In genomic region chr10:62601833-62602176, GRCm38 (mm10) we compare ENCODE assay signal across 7 mouse cellular contexts. TPM values are rescaled to one million over a fixed set of nuclear protein-coding genes. Genes with fewer than 3 reads are reported as not detected.
A peak's percentile ranks its signal among the peaks of the same experiment; 100 is the strongest.
DNase-seq lines count a peak whose midpoint lies in the region; ATAC-seq lines count a peak whose summit lies in the region.

No protein-coding gene starts in this region.

- no peaks in the 10 kb centered on the region for H3K27me3 ChIP-seq in neural tube, embryonic 11.5 days (ENCODE audit: control insufficient read depth, insufficient read depth, low read length)
- H3K27me3 ChIP-seq in forebrain, embryonic 11.5 days (ENCODE audit: control insufficient read depth, insufficient read depth, low read length): no peaks in the 10 kb centered on the region
- H3K27me3 ChIP-seq in liver, embryonic 11.5 days (replicated peaks; ENCODE audit: control insufficient read depth, insufficient read depth, low read length): no peaks in the 10 kb centered on the region
- no peaks in the 10 kb centered on the region for H3K27me3 ChIP-seq in stomach, embryonic 16.5 days (ENCODE audit: control insufficient read depth, insufficient read depth, low read length)

- no peaks in the 10 kb centered on the region for H3K9me3 ChIP-seq in neural tube, embryonic 11.5 days (ENCODE audit: control insufficient read depth, low read length)
- H3K9me3 ChIP-seq in forebrain, embryonic 11.5 days (ENCODE audit: control insufficient read depth, low read length): no peaks in the 10 kb centered on the region
- H3K9me3 ChIP-seq in liver, embryonic 11.5 days (ENCODE audit: control insufficient read depth, low read length): no peaks in the 10 kb centered on the region
- H3K9me3 ChIP-seq in stomach, embryonic 16.5 days (replicated peaks; ENCODE audit: control insufficient read depth, low read length): no peaks in the 10 kb centered on the region

- H3K4me1 ChIP-seq in neural tube, embryonic 11.5 days (ENCODE audit: control insufficient read depth, insufficient read depth, low read length): 0 out of 2 replicates have a peak, but pooled peaks cover 5% of the 10 kb centered on the region
- H3K4me1 ChIP-seq in forebrain, embryonic 11.5 days (replicated peaks; ENCODE audit: control insufficient read depth, insufficient read depth, low read length): 0 out of 2 replicates have a peak, but pooled peaks cover 5% of the 10 kb centered on the region
- peaks cover 4% of the 10 kb centered on the region for H3K4me1 ChIP-seq in liver, embryonic 11.5 days (replicated peaks; ENCODE audit: control insufficient read depth, insufficient read depth, low read length)
- H3K4me1 ChIP-seq in stomach, embryonic 16.5 days (ENCODE audit: control insufficient read depth, insufficient read depth, low read length): 0 out of 2 replicates have a peak, but pooled peaks cover 11% of the 10 kb centered on the region

- WGBS in neural tube, embryonic 11.5 days: under 1% methylated on average over 23 of the region's 23 CpGs
- WGBS in forebrain, embryonic 11.5 days: 0% methylated on average over 23 of the region's 23 CpGs
- under 1% methylated on average over 23 of the region's 23 CpGs for WGBS in liver, embryonic 11.5 days
- WGBS in stomach, embryonic 16.5 days: under 1% methylated on average over 23 of the region's 23 CpGs

- no peak overlapping the region for H3K27ac ChIP-seq in neural tube, embryonic 11.5 days (ENCODE audit: low read depth, low read length)
- H3K27ac ChIP-seq in forebrain, embryonic 11.5 days (ENCODE audit: low read depth, low read length): 0 out of 2 replicates have a peak overlapping the region, but pooled peaks have one; percentile 41
- H3K27ac ChIP-seq in liver, embryonic 11.5 days (ENCODE audit: low read depth, low read length): peak overlapping the region; percentile 54; the same call in 1 of the 2 replicates
- H3K27ac ChIP-seq in stomach, embryonic 16.5 days (ENCODE audit: low read length): peak overlapping the region; percentile 77

- H3K9ac ChIP-seq in neural tube, embryonic 11.5 days (ENCODE audit: low read length): peak overlapping the region; percentile 71
- H3K9ac ChIP-seq in forebrain, embryonic 11.5 days (ENCODE audit: low read length): peak overlapping the region; percentile 80
- H3K9ac ChIP-seq in liver, embryonic 11.5 days (ENCODE audit: low read depth, low read length): peak overlapping the region; percentile 88
- peak overlapping the region; percentile 89 for H3K9ac ChIP-seq in stomach, embryonic 16.5 days (ENCODE audit: low read length)

- peak overlapping the region; percentile 88 for H3K4me2 ChIP-seq in neural tube, embryonic 11.5 days (ENCODE audit: low read depth)
- peak overlapping the region; percentile 97 for H3K4me2 ChIP-seq in forebrain, embryonic 11.5 days (ENCODE audit: low read depth, low read length, severe bottlenecking)
- peak overlapping the region; percentile 89 for H3K4me2 ChIP-seq in liver, embryonic 11.5 days
- peak overlapping the region; percentile 95 for H3K4me2 ChIP-seq in stomach, embryonic 16.5 days (ENCODE audit: low read depth, low read length)

- no peak for DNase-seq in neural tube, embryonic 11.5 days (ENCODE audit: low spot score)
- DNase-seq in neural tube, embryonic 10.5 days (ENCODE audit: extremely low spot score, low spot score): no peak
- DNase-seq in forebrain, embryonic 11.5 days (ENCODE audit: low spot score): no peak
- no peak for DNase-seq in liver, embryonic 11.5 days (ENCODE audit: low spot score)
- DNase-seq in natural killer cell, adult 2 months (ENCODE audit: low spot score in 2 of 2): no peak
- DNase-seq in layer of hippocampus, postnatal 10 days (ENCODE audit: low spot score in 2 of 2): no peak

- 0 out of 2 replicates have a peak, but pooled peaks cover 6% of the 10 kb centered on the region for H3K36me3 ChIP-seq in neural tube, embryonic 11.5 days (ENCODE audit: control insufficient read depth, insufficient read depth, low read length)
- peaks cover 2% of the 10 kb centered on the region; the same call in 1 of the 2 replicates for H3K36me3 ChIP-seq in forebrain, embryonic 11.5 days (ENCODE audit: control insufficient read depth, insufficient read depth, low read length)
- peaks cover 15% of the 10 kb centered on the region; the same call in 1 of the 2 replicates for H3K36me3 ChIP-seq in liver, embryonic 11.5 days (ENCODE audit: control insufficient read depth, insufficient read depth, low read length)
- no peaks in the 10 kb centered on the region for H3K36me3 ChIP-seq in stomach, embryonic 16.5 days (ENCODE audit: control insufficient read depth, insufficient read depth, low read length)

- peak; percentile 85 for ATAC-seq in neural tube, embryonic 11.5 days (ENCODE audit: insufficient read depth, low FRiP score, low TSS enrichment)
- peak; percentile 82 for ATAC-seq in forebrain, embryonic 11.5 days (replicated peaks; ENCODE audit: low FRiP score)
- ATAC-seq in liver, embryonic 11.5 days (replicated peaks; ENCODE audit: low FRiP score): peak; percentile 71
- ATAC-seq in stomach, embryonic 16.5 days (ENCODE audit: insufficient read depth, low FRiP score): peak; percentile 74; the same call in 1 of the 2 replicates

- peak overlapping the region; percentile 70 for H3K4me3 ChIP-seq in neural tube, embryonic 11.5 days (ENCODE audit: low read depth, low read length)
- H3K4me3 ChIP-seq in forebrain, embryonic 11.5 days (ENCODE audit: low read depth, low read length): peak overlapping the region; percentile 90
- peak overlapping the region; percentile 89 for H3K4me3 ChIP-seq in liver, embryonic 11.5 days (ENCODE audit: low read depth, low read length)
- H3K4me3 ChIP-seq in stomach, embryonic 16.5 days (replicated peaks; ENCODE audit: low read length): peak overlapping the region; percentile 94

RNA-seq across cellular contexts. Expression of gene Ddx21, which starts 0.3 kb away (rescaled TPM):
- 35.8 and 36.9 TPM in 2 replicates for polyA plus RNA-seq in neural tube, embryonic 11.5 days (2014; fragmentation: Nextera tagmentation; extraction: Ambion mirVana)
- 41.1 and 41.2 TPM in 2 replicates for polyA plus RNA-seq in forebrain, embryonic 11.5 days (2014; fragmentation: Nextera tagmentation; extraction: Ambion mirVana)
- polyA plus RNA-seq in liver, embryonic 11.5 days (2014; fragmentation: Nextera tagmentation; extraction: Ambion mirVana): 72.8 and 74.4 TPM in 2 replicates
- 20.0 and 21.1 TPM in 2 replicates for polyA plus RNA-seq in stomach, embryonic 16.5 days (2015; fragmentation: Nextera tagmentation; extraction: Ambion mirVana)
- 10 to 100 TPM; 34.9 to 35.0 TPM for total RNA-seq in layer of hippocampus, postnatal 10 days (2021)

RNA-seq across cellular contexts. Expression of gene Kif1bp, which starts 23.5 kb away (rescaled TPM):
- 62.3 and 62.5 TPM in 2 replicates for polyA plus RNA-seq in neural tube, embryonic 11.5 days (2014; fragmentation: Nextera tagmentation; extraction: Ambion mirVana)
- 50.5 and 57.9 TPM in 2 replicates for polyA plus RNA-seq in forebrain, embryonic 11.5 days (2014; fragmentation: Nextera tagmentation; extraction: Ambion mirVana)
- 28.1 and 28.3 TPM in 2 replicates for polyA plus RNA-seq in liver, embryonic 11.5 days (2014; fragmentation: Nextera tagmentation; extraction: Ambion mirVana)
- polyA plus RNA-seq in stomach, embryonic 16.5 days (2015; fragmentation: Nextera tagmentation; extraction: Ambion mirVana): 23.9 and 24.7 TPM in 2 replicates
- total RNA-seq in layer of hippocampus, postnatal 10 days (2021): 100 to 1,000 TPM; 140 to 141 TPM

RNA-seq across cellular contexts. Expression of gene Ddx50, which starts 49.2 kb away (rescaled TPM):
- polyA plus RNA-seq in neural tube, embryonic 11.5 days (2014; fragmentation: Nextera tagmentation; extraction: Ambion mirVana): 118 and 123 TPM in 2 replicates
- polyA plus RNA-seq in forebrain, embryonic 11.5 days (2014; fragmentation: Nextera tagmentation; extraction: Ambion mirVana): 122 and 134 TPM in 2 replicates
- polyA plus RNA-seq in liver, embryonic 11.5 days (2014; fragmentation: Nextera tagmentation; extraction: Ambion mirVana): 89.8 and 90.1 TPM in 2 replicates
- 118 and 127 TPM in 2 replicates for polyA plus RNA-seq in stomach, embryonic 16.5 days (2015; fragmentation: Nextera tagmentation; extraction: Ambion mirVana)
- total RNA-seq in layer of hippocampus, postnatal 10 days (2021): 10 to 100 TPM; 78.5 to 86.4 TPM
